Mouse (Mus musculus): ENCODE results near the gene Slc50a1. TPM values are rescaled to one million over a fixed set of nuclear protein-coding genes. Genes with fewer than 3 reads are reported as not detected.

The Slc50a1 gene
- polyA plus RNA-seq, 1 experiment from 2014 or later = 31.5 TPM

DNA sequence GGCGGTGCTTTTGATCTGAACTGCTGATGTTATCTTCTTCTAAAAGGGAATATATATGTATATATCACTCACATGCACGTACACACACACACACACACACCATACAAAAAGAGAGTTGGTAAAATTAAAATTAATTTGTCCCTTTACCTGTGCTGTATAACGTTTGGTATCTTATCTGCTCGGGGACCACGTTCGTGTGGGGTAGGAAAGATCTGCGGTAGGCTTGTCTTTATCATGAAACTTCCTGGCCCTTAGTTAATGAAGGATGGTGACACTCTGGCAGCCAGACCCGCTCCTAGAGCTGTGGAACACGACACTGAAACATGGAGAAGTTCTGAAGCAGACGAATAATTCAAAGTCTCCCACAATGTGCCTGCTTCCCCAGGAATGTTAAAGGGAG is 21.5 kb upstream of the Slc50a1 start:
- ATAC-seq (replicated peaks; ENCODE audit: low FRiP score) (no peak), DNase-seq (ENCODE audit: low spot score) (no peak)
- Histone ChIP-seq H3K27me3 (replicated peaks; ENCODE audit: control insufficient read depth, insufficient read depth, low read length) (0 out of 2 replicates have a peak, but pooled peaks cover 2% of the 10 kb centered on the region), H3K9me3 (ENCODE audit: control insufficient read depth, low read length) (no peaks in the 10 kb centered on the region), H3K4me3 (ENCODE audit: low read depth, low read length) (no peak overlapping the region), H3K27ac (ENCODE audit: low read depth, low read length) (no peak overlapping the region), H3K4me1 (replicated peaks; ENCODE audit: control insufficient read depth, insufficient read depth, low read length) (no peaks in the 10 kb centered on the region; the same call in 1 of the 2 replicates), H3K4me2 (no peak overlapping the region), H3K36me3 (ENCODE audit: control insufficient read depth, insufficient read depth, low read length) (no peaks in the 10 kb centered on the region), H3K9ac (ENCODE audit: low read depth, low read length) (no peak overlapping the region)
- WGBS = 35% methylated on average over 10 of the region's 10 CpGs

DNA sequence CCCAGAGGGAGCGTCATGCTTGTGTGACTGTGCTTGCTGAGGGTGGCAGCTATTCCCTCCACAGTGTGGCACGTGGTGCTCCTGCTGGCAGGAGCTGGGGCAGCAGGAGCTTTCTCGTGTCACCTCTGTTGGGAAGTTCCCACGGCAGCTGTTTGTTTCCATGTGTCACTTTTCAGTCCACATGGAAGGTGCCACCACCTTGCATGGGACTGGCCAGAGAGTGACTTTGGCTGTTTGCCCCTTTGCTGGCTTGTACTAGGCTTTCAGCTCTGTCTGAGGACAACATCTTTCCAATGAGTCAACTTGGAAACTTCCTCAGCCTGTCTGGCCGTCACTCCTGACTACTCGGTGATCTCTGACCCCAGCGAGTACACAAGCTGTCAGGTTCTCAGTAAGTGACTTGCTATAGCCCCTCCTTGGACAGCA is 18.1 kb upstream of the Slc50a1 start:
- Histone ChIP-seq H3K27ac (ENCODE audit: low read depth, low read length) (no peak overlapping the region), H3K27me3 (replicated peaks; ENCODE audit: control insufficient read depth, insufficient read depth, low read length) (0 out of 2 replicates have a peak, but pooled peaks cover 4% of the 10 kb centered on the region), H3K4me1 (replicated peaks; ENCODE audit: control insufficient read depth, insufficient read depth, low read length) (no peaks in the 10 kb centered on the region), H3K4me2 (no peak overlapping the region), H3K4me3 (ENCODE audit: low read depth, low read length) (no peak overlapping the region), H3K9me3 (ENCODE audit: control insufficient read depth, low read length) (no peaks in the 10 kb centered on the region), H3K36me3 (ENCODE audit: control insufficient read depth, insufficient read depth, low read length) (no peaks in the 10 kb centered on the region), H3K9ac (ENCODE audit: low read depth, low read length) (no peak overlapping the region)
- WGBS = 41% methylated on average over 7 of the region's 7 CpGs
- ATAC-seq (replicated peaks; ENCODE audit: low FRiP score) (no peak), DNase-seq (ENCODE audit: low spot score) (peak; percentile 28)

DNA sequence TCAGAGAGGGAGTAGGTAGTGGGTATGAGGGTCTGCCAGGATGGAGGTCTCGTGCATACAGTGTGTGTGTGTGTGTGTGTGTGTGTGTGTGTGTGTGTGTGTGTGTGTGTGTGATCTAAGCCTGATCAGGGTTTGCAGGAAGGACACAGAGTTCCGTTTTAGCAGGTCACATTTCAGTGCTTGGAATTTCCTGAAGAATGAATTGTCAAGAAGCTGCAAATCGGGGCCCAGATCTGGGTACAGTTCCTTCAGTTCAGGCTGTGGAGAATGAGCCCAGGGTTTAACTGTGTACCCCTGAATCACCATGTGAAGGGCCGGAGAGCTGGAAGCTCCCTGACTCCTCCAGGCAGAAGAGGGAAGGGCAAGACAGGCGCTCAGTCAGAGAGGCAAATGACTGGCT is 16.9 kb upstream of the Slc50a1 start:
- Histone ChIP-seq H3K9me3 (ENCODE audit: control insufficient read depth, low read length) (no peaks in the 10 kb centered on the region), H3K36me3 (ENCODE audit: control insufficient read depth, insufficient read depth, low read length) (no peaks in the 10 kb centered on the region), H3K4me3 (ENCODE audit: low read depth, low read length) (no peak overlapping the region), H3K4me2 (no peak overlapping the region), H3K27me3 (replicated peaks; ENCODE audit: control insufficient read depth, insufficient read depth, low read length) (0 out of 2 replicates have a peak, but pooled peaks cover 4% of the 10 kb centered on the region), H3K9ac (ENCODE audit: low read depth, low read length) (no peak overlapping the region), H3K27ac (ENCODE audit: low read depth, low read length) (no peak overlapping the region), H3K4me1 (replicated peaks; ENCODE audit: control insufficient read depth, insufficient read depth, low read length) (no peaks in the 10 kb centered on the region)
- no peak for ATAC-seq (replicated peaks; ENCODE audit: low FRiP score)
- 59% methylated on average over 5 of the region's 5 CpGs for WGBS
- peak; percentile 26 for DNase-seq (ENCODE audit: low spot score)

DNA sequence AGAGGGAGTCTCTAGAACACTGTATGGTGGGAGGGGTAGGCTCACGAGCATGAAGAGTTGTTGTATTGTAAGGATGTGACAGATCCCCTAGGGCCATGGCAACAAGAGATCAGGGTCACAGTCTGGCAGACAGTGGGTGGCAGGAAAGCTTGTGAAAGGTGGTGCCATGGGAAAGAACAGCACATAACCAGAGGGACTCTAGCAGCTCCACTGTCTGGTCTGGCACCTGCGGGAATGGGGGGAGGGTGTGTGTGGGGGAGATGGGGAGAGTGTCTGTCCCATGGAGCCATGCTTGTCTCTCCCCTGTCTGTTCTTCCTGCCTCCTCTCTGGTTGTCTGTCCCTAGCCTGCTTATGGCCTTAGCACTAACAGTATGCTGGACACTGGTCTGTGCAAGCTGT is 15.2 kb upstream of the Slc50a1 start:
- H3K4me3 ChIP-seq (ENCODE audit: low read depth, low read length) = no peak overlapping the region
- peaks cover 17% of the 10 kb centered on the region for H3K27me3 ChIP-seq (replicated peaks; ENCODE audit: control insufficient read depth, insufficient read depth, low read length)

DNA sequence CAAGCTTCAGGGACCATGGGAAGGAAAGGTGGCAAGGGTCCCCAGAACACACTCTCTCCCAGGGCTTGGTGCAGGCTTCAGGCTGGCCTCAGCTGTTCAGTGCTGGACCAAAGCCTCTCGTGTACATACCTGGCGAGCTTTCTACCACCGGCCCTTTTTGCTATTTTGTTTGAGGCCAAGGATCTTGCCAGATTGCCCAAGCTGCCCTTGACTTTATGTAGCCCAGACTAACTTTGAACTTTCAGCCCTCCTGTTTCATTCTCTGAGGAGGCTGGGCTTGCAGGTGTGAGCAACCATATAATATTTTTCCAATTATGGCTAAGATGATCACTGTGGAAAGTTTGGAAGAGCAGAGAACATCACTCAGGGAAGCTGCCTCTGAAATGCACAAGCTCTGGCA is 13.9 kb upstream of the Slc50a1 start:
- ATAC-seq (replicated peaks; ENCODE audit: low FRiP score) (no peak), DNase-seq (ENCODE audit: low spot score) (no peak)
- Histone ChIP-seq H3K4me2 (no peak overlapping the region), H3K27me3 (replicated peaks; ENCODE audit: control insufficient read depth, insufficient read depth, low read length) (peaks cover 29% of the 10 kb centered on the region), H3K4me1 (replicated peaks; ENCODE audit: control insufficient read depth, insufficient read depth, low read length) (peaks cover 15% of the 10 kb centered on the region), H3K36me3 (ENCODE audit: control insufficient read depth, insufficient read depth, low read length) (no peaks in the 10 kb centered on the region), H3K27ac (ENCODE audit: low read depth, low read length) (no peak overlapping the region), H3K4me3 (ENCODE audit: low read depth, low read length) (no peak overlapping the region), H3K9me3 (ENCODE audit: control insufficient read depth, low read length) (no peaks in the 10 kb centered on the region), H3K9ac (ENCODE audit: low read depth, low read length) (no peak overlapping the region)
- 82% methylated on average over 3 of the region's 3 CpGs for WGBS

More for the DNA sequence above, 15.2 kb upstream of the Slc50a1 start:
- 40% methylated on average over 2 of the region's 2 CpGs for WGBS
- H3K4me1 ChIP-seq (replicated peaks; ENCODE audit: control insufficient read depth, insufficient read depth, low read length) = peaks cover 6% of the 10 kb centered on the region
- H3K9ac ChIP-seq (ENCODE audit: low read depth, low read length) = no peak overlapping the region
- no peak overlapping the region for H3K27ac ChIP-seq (ENCODE audit: low read depth, low read length)
- DNase-seq (ENCODE audit: low spot score) (peak; percentile 27), ATAC-seq (replicated peaks; ENCODE audit: low FRiP score) (no peak)
- no peak overlapping the region; the same call in 1 of the 2 replicates for H3K4me2 ChIP-seq
- H3K36me3 ChIP-seq (ENCODE audit: control insufficient read depth, insufficient read depth, low read length) = no peaks in the 10 kb centered on the region
- no peaks in the 10 kb centered on the region for H3K9me3 ChIP-seq (ENCODE audit: control insufficient read depth, low read length)

DNA sequence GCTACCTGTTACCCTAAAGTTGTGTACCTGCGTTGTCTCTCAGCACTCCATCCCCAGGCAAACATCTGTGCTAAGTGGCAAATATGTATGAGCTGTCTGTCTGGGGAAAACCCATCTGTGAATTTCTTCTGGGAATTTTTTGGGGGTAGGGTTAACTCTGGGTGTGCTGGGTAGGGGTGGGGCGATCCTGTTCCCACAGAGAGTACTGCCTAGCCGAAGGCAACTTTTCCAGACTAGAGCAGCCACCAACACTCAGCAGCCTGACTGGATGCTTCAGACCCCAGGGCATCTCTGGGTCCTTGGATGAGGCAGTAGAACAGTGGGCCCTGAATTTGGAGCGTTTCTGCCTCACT is 11.9 kb upstream of the Slc50a1 start:
- Histone ChIP-seq H3K4me2 (no peak overlapping the region), H3K27me3 (replicated peaks; ENCODE audit: control insufficient read depth, insufficient read depth, low read length) (peaks cover 46% of the 10 kb centered on the region)

DNA sequence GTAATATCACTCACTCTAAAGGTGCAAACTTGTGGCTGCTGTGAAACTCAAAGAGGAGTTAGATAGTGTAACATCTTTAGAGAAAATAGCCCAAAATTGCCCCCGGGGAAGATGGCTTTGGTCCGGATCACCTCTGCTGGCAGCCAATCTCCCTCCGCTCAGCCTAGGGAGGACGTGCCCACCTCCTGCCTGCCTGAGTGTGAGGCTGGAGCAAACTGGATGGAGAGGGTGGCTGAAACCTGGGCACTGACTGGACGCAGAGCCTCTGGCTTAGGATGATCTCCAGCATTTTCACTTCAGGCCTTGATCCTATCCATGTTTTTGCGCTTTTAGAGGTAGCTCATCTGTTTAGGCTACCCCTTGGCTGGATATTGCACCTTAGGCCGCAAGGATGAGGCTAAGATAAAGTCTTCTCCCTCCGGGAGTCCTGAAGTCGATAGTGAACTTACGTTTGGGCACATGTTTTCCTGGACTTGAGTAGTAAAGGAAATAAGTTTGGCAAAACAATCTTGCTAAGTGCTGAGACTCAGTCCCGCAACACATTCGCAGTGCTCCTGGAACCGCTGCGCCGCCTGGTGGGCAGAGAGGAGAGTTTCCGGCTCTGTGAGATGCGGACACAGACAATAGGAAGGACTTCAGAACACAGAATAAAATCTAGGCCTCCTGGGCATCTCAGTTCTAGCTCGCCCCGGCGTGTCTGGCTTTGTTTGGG is 11.4 kb upstream of the Slc50a1 start:
- Histone ChIP-seq H3K4me3 (ENCODE audit: low read depth, low read length) (peak overlapping the region; percentile 56), H3K27ac (ENCODE audit: low read depth, low read length) (no peak overlapping the region), H3K9ac (ENCODE audit: low read depth, low read length) (no peak overlapping the region), H3K4me2 (peak overlapping the region; percentile 94), H3K4me1 (replicated peaks; ENCODE audit: control insufficient read depth, insufficient read depth, low read length) (peaks cover 26% of the 10 kb centered on the region), H3K27me3 (replicated peaks; ENCODE audit: control insufficient read depth, insufficient read depth, low read length) (peaks cover 50% of the 10 kb centered on the region), H3K36me3 (ENCODE audit: control insufficient read depth, insufficient read depth, low read length) (no peaks in the 10 kb centered on the region), H3K9me3 (ENCODE audit: control insufficient read depth, low read length) (no peaks in the 10 kb centered on the region)
- WGBS = 13% methylated on average over 20 of the region's 20 CpGs
- DNase-seq (ENCODE audit: low spot score) = peak; percentile 80
- ATAC-seq (replicated peaks; ENCODE audit: low FRiP score) = no peak

More for the DNA sequence above, 11.9 kb upstream of the Slc50a1 start:
- Histone ChIP-seq H3K4me3 (ENCODE audit: low read depth, low read length) (no peak overlapping the region), H3K9me3 (ENCODE audit: control insufficient read depth, low read length) (no peaks in the 10 kb centered on the region), H3K27ac (ENCODE audit: low read depth, low read length) (no peak overlapping the region), H3K36me3 (ENCODE audit: control insufficient read depth, insufficient read depth, low read length) (no peaks in the 10 kb centered on the region), H3K9ac (ENCODE audit: low read depth, low read length) (no peak overlapping the region), H3K4me1 (replicated peaks; ENCODE audit: control insufficient read depth, insufficient read depth, low read length) (peaks cover 26% of the 10 kb centered on the region)
- ATAC-seq (replicated peaks; ENCODE audit: low FRiP score) = no peak
- no peak for DNase-seq (ENCODE audit: low spot score)
- WGBS = 24% methylated on average over 4 of the region's 4 CpGs

DNA sequence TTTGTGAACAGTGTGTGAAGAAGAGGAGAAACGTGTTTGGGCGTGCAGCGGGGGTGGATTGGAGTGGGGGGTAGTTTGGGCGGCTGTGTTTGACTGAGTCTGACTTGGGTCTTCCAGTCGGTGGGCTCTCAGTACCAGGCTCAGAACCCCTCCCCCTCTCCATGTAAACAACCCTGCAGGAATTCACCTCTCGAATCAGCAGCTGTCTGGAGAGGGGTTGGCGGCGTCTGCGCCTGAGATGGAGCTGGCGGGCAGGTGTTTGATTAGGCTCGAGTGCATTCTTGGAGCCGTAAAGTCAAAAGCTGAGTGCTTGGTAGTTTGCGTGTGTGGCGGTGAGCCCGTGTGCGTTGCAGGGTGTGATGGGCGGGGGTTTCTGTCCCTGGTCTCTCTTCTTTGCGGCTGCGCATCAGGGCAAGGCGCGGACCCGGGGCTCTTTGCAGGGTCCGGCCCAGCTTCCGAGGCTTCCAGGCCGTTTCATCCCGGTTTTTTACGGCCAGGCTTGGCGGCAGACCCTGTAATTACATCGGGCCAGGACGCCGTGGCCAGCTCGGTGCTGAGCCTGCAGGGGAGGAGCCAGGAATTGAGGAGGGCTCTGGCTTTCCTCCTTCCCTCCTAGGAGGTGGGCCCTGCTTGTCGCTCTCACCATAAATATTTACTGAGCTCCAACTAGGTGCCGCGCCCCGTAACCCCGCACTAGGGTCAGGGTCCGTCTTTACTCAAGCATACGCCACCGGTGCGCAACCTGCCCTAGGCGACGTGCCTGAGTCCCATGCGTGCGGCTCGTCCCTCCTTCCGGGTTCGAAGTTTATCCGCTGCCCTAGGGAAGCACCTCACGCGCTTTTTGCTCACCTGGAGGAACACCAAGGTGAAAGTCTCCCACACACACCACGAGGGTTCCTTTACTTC is 10.5 kb upstream of the Slc50a1 start, which contains the start of gene Efna1:
Gene Efna1 (minus strand): TSS at position 537 of the 906 bp plus-strand sequence.
- peaks cover 26% of the 10 kb centered on the region for H3K4me1 ChIP-seq (replicated peaks; ENCODE audit: control insufficient read depth, insufficient read depth, low read length)
- peaks cover 50% of the 10 kb centered on the region for H3K27me3 ChIP-seq (replicated peaks; ENCODE audit: control insufficient read depth, insufficient read depth, low read length)

More for the DNA sequence above, 10.5 kb upstream of the Slc50a1 start, which contains the start of gene Efna1:
- Histone ChIP-seq H3K9me3 (ENCODE audit: control insufficient read depth, low read length) (no peaks in the 10 kb centered on the region), H3K27ac (ENCODE audit: low read depth, low read length) (peak within 1 kb of the TSS; percentile 38; the same call in 1 of the 2 replicates), H3K4me2 (peak within 1 kb of the TSS; percentile 94), H3K4me3 (ENCODE audit: low read depth, low read length) (peak within 1 kb of the TSS; percentile 56), H3K9ac (ENCODE audit: low read depth, low read length) (peak within 1 kb of the TSS; percentile 52), H3K36me3 (ENCODE audit: control insufficient read depth, insufficient read depth, low read length) (no peaks in the 10 kb centered on the region)
- DNase-seq (ENCODE audit: low spot score) = peak; percentile 50
- ATAC-seq (replicated peaks; ENCODE audit: low FRiP score) = 0 out of 2 replicates have a peak, but pooled peaks have one; percentile 37
- WGBS = 1% methylated on average over 52 of the region's 52 CpGs

Measured in liver, embryonic 11.5 days (tissue).